Mouse (Mus musculus): ENCODE results near the gene Shank2. TPM values are rescaled to one million over a fixed set of nuclear protein-coding genes. Genes with fewer than 3 reads are reported as not detected.

The Shank2 gene
- polyA plus RNA-seq, 1 experiment from 2014 or later = 1.5 TPM

DNA sequence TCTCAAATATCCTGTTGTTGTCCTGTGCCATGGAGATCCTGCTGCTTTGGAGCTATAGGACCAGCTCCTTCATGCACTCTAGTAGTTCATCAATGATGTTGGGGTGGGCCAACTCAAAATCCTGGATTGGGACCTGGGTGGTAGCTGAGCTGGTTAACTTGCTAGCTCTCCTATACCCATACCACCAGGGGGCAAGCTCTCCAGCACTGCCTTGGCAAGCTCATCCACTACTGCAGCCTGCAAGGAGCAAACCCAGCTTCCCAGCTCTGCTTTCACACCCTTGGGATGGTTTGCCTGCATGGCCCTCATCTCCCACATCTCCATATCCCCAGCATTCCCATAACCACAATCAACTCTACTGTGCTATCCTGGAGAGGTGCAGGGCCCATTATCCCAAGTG, 10.6 kb upstream of the Shank2 start:
- H3K27me3 ChIP-seq = no peaks in the 10 kb centered on the region
- H3K9ac ChIP-seq = no peak overlapping the region
- no peaks in the 10 kb centered on the region for H3K9me3 ChIP-seq
- H3K27ac ChIP-seq = no peak overlapping the region
- no peaks in the 10 kb centered on the region for H3K36me3 ChIP-seq
- no peaks in the 10 kb centered on the region for H3K4me1 ChIP-seq
- ATAC-seq (ENCODE audit: insufficient number of reproducible peaks, insufficient read depth, low FRiP score, low TSS enrichment, low read depth) = no peak
- no peak overlapping the region for H3K4me2 ChIP-seq
- no peak overlapping the region for H3K4me3 ChIP-seq

DNA sequence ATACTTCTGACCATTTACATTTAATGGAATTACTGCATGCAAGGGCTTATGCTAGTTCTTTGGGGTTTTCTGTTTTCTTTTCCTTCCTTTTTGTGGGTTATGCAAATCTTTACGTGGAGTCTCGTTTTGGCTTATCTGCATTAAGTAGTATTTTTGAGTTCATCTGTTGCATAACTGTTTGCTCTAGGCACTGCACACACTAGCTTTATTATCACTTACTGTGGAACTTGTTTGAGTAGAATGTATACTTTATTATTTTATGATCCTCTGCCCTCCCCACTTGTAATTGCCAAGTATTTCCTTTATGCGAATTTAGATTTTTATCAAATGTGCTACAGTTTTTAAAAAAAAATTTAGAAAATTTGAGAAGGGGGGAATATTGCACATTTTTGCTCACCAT, 2.7 kb upstream of the Shank2 start:
- no peaks in the 10 kb centered on the region for H3K36me3 ChIP-seq
- ATAC-seq (ENCODE audit: insufficient number of reproducible peaks, insufficient read depth, low FRiP score, low TSS enrichment, low read depth) = no peak
- no peaks in the 10 kb centered on the region for H3K4me1 ChIP-seq
- peaks cover 4% of the 10 kb centered on the region; the same call in 1 of the 2 replicates for H3K9me3 ChIP-seq
- H3K4me2 ChIP-seq = no peak overlapping the region
- 82% methylated on average over 3 of the region's 3 CpGs for WGBS
- no peak overlapping the region for H3K4me3 ChIP-seq
- H3K27ac ChIP-seq = no peak overlapping the region
- H3K9ac ChIP-seq = no peak overlapping the region
- H3K27me3 ChIP-seq = no peaks in the 10 kb centered on the region

DNA sequence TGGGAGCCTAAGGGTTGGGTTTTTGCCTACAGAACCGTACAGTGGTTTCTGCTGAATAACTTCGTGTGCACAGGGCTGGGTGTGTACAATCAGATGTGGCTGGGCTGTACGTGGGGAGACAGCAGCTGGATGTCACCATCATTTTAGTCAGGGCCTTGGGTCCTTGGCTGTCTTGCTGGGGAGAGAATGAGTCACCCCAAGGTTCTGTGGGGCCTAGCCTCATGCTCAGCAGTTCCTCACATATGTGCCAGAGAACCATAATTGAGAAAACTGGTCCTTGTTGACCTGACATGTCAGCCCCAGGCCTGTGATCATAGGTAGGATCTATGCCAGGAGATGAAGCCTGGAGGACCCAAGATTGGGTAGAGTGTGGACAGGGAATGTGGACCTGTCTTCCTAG, 1.7 kb downstream of the Shank2 start:
- no peaks in the 10 kb centered on the region for H3K9me3 ChIP-seq
- H3K4me3 ChIP-seq = no peak overlapping the region
- ATAC-seq (ENCODE audit: insufficient number of reproducible peaks, insufficient read depth, low FRiP score, low TSS enrichment, low read depth) = no peak
- no peaks in the 10 kb centered on the region for H3K27me3 ChIP-seq
- H3K4me2 ChIP-seq = no peak overlapping the region
- WGBS = 83% methylated on average over 3 of the region's 3 CpGs
- H3K9ac ChIP-seq = no peak overlapping the region
- no peak overlapping the region for H3K27ac ChIP-seq
- no peaks in the 10 kb centered on the region for H3K4me1 ChIP-seq
- no peaks in the 10 kb centered on the region for H3K36me3 ChIP-seq

DNA sequence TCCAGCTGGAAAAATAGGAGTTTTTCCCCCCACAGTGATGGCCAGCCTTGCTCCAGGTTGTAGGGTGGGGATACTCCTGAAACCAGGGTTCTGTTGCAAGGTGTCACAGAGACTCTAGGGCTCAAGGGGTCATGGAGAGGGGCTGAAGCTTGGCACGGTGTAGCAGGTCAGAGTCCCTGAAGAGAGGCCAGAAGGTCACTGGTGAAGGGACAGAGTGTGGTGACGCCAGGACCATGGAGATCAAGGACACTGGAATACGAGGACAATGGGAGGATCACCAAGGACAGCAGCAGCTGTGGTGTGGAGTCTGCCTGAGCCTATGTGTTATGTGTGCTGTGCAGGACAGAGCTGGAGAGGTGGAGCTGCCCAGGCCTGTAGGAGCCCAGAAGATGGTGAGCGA, 6.4 kb downstream of the Shank2 start:
- 75% methylated on average over 4 of the region's 4 CpGs for WGBS
- H3K27ac ChIP-seq = no peak overlapping the region
- no peak overlapping the region for H3K4me3 ChIP-seq
- H3K36me3 ChIP-seq = no peaks in the 10 kb centered on the region
- no peaks in the 10 kb centered on the region for H3K4me1 ChIP-seq
- H3K9ac ChIP-seq = no peak overlapping the region
- H3K27me3 ChIP-seq = no peaks in the 10 kb centered on the region; the same call in 1 of the 2 replicates
- H3K4me2 ChIP-seq = no peak overlapping the region
- no peak for ATAC-seq (ENCODE audit: insufficient number of reproducible peaks, insufficient read depth, low FRiP score, low TSS enrichment, low read depth)
- H3K9me3 ChIP-seq = no peaks in the 10 kb centered on the region

DNA sequence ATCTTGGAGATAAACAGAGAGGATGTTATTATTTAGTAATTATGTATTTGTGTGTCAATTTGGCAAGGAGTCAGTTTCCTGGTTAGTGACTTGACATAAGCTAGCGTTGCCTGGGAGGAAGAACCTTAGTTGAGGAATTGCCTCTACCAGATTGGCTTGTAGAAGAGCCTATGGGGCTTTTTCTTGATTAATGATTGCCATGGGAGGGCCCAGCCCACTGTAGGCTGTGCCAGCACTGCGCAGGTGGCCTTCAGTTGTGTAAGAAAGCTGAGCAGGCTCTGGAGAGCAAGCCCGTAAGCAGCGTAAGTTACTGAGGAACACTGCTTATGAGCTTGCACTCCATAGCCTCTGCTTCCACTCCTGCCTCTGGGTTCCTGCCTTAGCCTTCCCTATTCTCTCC, 7.3 kb downstream of the Shank2 start:
- no peak overlapping the region for H3K4me2 ChIP-seq
- H3K4me3 ChIP-seq = no peak overlapping the region
- H3K4me1 ChIP-seq = no peaks in the 10 kb centered on the region
- 83% methylated on average over 4 of the region's 4 CpGs for WGBS
- no peaks in the 10 kb centered on the region for H3K36me3 ChIP-seq
- H3K9ac ChIP-seq = no peak overlapping the region
- H3K27ac ChIP-seq = no peak overlapping the region
- H3K27me3 ChIP-seq = no peaks in the 10 kb centered on the region; the same call in 1 of the 2 replicates
- ATAC-seq (ENCODE audit: insufficient number of reproducible peaks, insufficient read depth, low FRiP score, low TSS enrichment, low read depth) = no peak
- H3K9me3 ChIP-seq = no peaks in the 10 kb centered on the region

DNA sequence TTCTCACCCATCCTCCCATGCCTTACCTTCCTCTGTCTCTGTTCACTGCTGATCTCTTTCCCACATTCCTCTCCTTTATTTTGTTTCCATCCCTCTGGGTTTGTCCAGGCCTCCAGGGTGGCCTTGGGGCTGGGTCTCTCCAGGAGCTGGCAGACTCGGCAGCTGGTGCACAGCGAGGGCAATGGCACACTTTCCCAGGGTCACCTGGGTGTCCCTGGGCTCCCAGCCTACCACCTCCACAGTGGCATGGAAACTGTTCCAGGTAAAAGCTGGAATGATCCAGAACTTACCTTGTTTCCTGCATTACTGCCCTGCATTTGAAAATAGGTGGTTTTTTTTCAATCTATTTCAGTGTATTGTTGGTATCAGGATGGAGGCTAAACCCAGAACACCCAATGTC, 12.8 kb downstream of the Shank2 start:
- Histone ChIP-seq H3K4me3 (no peak overlapping the region), H3K27me3 (no peaks in the 10 kb centered on the region; the same call in 1 of the 2 replicates), H3K4me1 (no peaks in the 10 kb centered on the region), H3K27ac (no peak overlapping the region), H3K9ac (no peak overlapping the region), H3K4me2 (no peak overlapping the region), H3K9me3 (no peaks in the 10 kb centered on the region), H3K36me3 (no peaks in the 10 kb centered on the region)
- no peak for ATAC-seq (ENCODE audit: insufficient number of reproducible peaks, insufficient read depth, low FRiP score, low TSS enrichment, low read depth)
- 61% methylated on average over 2 of the region's 2 CpGs for WGBS

DNA sequence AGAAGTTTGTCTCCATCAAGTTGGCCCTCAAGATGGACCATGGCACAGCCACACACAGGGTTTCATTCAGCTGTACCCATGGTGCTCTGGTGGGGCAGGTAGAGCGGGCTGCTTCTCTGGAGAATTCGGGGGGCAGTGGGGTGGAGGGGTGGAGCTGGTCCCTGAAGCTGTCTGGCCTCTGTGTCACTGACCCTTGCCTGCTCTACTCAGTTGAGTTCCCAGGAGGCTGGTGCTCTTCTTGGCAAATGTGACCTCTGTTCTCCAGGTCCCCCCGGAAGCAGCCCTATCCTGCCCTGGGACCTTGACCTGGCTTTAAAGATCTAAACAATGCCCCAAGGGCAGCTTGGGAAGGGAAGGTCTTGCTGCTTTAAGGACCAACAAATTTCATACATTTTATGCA, 20.1 kb downstream of the Shank2 start:
- Histone ChIP-seq H3K27ac (no peak overlapping the region), H3K9me3 (no peaks in the 10 kb centered on the region; the same call in 1 of the 2 replicates)
- 77% methylated on average over 3 of the region's 3 CpGs for WGBS

DNA sequence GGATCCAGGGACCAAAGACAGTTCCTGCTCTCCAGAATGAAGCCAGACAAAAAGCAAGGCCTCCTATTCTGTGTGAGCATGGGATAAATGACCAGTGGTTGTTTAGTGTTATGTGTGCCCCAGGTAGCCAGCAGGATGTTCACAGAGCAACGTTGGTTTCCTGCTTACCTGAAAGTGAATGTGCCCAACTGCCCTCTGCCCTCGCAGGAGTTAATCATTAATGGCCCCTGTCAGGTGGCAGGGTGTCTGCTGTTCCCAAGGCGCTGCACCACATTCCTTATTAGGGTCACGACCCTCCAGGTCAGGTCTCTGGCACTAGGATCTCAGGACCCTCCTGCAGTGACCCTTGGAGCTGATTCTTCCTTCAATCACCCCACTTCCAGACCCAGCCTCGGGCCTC, 21.0 kb downstream of the Shank2 start:
- 43% methylated on average over 5 of the region's 5 CpGs for WGBS
- H3K9me3 ChIP-seq = no peaks in the 10 kb centered on the region; the same call in 1 of the 2 replicates

More for the DNA sequence above, 20.1 kb downstream of the Shank2 start:
- Histone ChIP-seq H3K4me1 (no peaks in the 10 kb centered on the region), H3K27me3 (no peaks in the 10 kb centered on the region), H3K4me2 (no peak overlapping the region), H3K36me3 (no peaks in the 10 kb centered on the region), H3K9ac (no peak overlapping the region), H3K4me3 (no peak overlapping the region)
- ATAC-seq (ENCODE audit: insufficient number of reproducible peaks, insufficient read depth, low FRiP score, low TSS enrichment, low read depth) = no peak

DNA sequence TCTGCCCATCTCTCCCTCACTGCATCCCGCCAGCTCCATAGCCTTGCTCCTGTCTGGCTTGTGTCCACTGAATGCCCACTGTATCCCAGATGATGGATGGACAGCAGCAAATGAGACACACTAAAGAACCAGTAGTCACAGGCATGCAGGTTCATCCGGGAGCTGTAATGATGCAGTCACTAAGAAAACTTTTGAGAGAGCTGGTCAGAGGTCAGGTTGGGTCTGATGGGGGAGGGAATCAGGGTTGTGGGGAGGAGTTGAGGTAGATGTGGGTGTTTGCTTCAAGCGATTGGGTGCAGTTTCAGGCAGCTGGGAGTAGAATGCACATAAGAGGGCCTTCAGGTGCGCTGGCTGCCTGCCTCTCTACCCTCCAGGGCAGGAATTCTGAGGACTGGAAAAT, 21.8 kb downstream of the Shank2 start:
- Histone ChIP-seq H3K4me2 (no peak overlapping the region), H3K4me1 (no peaks in the 10 kb centered on the region)

More for the DNA sequence above, 21.0 kb downstream of the Shank2 start:
- Histone ChIP-seq H3K4me3 (no peak overlapping the region), H3K9ac (no peak overlapping the region), H3K27me3 (no peaks in the 10 kb centered on the region), H3K4me2 (no peak overlapping the region), H3K4me1 (no peaks in the 10 kb centered on the region), H3K36me3 (no peaks in the 10 kb centered on the region), H3K27ac (no peak overlapping the region)
- no peak for ATAC-seq (ENCODE audit: insufficient number of reproducible peaks, insufficient read depth, low FRiP score, low TSS enrichment, low read depth)

DNA sequence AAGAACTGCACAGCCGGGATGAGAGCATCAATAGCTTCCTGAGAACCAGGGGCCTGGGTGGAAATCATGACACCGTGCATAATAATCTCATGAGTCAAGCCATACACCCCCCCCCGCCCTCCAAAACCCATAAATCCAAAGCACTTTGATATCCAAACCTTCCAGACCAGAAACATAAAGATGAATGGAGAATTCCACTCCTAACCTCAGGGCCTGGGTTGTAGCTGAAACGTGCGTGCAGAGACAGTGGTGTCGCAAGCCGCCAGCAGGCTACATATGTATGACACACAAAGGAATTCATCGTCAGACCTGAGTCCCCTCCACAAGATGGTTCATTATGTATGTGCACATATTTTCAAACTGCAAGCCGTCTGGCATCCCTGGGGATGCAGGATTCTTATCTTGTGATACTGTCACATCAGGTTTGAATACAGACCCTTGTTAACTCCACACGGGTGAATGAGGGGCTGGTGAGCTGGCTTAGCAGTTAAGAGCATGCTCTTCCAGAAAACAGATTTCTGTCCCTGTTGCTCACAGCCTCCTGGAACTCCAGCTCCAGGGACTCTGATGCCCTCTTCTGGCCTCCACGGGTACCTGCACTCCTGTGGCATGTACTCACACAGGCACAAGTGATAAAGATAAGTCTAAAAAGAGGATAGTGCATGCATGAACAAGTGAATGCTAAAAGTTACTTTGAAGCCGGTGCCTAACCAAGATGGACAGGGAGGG, 24.5 kb downstream of the Shank2 start:
- Histone ChIP-seq H3K9ac (no peak overlapping the region), H3K27me3 (no peaks in the 10 kb centered on the region), H3K36me3 (no peaks in the 10 kb centered on the region), H3K4me2 (no peak overlapping the region), H3K4me3 (no peak overlapping the region), H3K4me1 (no peaks in the 10 kb centered on the region), H3K27ac (no peak overlapping the region), H3K9me3 (no peaks in the 10 kb centered on the region; the same call in 1 of the 2 replicates)
- ATAC-seq (ENCODE audit: insufficient number of reproducible peaks, insufficient read depth, low FRiP score, low TSS enrichment, low read depth) = no peak
- 85% methylated on average over 12 of the region's 12 CpGs for WGBS

More for the DNA sequence above, 21.8 kb downstream of the Shank2 start:
- Histone ChIP-seq H3K27me3 (no peaks in the 10 kb centered on the region), H3K9me3 (no peaks in the 10 kb centered on the region; the same call in 1 of the 2 replicates), H3K9ac (no peak overlapping the region), H3K4me3 (no peak overlapping the region), H3K27ac (no peak overlapping the region), H3K36me3 (no peaks in the 10 kb centered on the region)
- WGBS = 69% methylated on average over 4 of the region's 4 CpGs
- ATAC-seq (ENCODE audit: insufficient number of reproducible peaks, insufficient read depth, low FRiP score, low TSS enrichment, low read depth) = no peak

DNA sequence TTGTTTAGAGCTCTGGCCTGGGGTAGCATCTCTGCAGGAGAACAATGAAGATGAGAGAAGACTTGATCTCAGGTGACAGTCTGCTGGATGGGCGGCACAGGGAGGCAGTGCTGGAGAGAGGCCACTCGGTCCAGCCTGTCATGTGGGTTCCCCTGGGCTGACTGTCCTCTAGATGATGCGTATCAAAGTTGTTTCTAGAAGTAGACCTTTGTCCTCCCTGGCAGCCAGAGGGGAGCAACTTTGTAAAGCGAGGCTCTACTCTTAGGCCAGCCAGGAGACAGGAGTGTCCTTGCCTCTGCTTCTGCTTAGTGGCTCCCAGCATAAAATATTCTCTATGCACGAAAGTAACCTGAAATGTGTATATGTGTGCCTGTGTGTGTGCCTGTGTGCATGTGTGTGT, 27.5 kb downstream of the Shank2 start:
- Histone ChIP-seq H3K36me3 (no peaks in the 10 kb centered on the region), H3K27ac (no peak overlapping the region), H3K9ac (no peak overlapping the region), H3K4me3 (no peak overlapping the region), H3K4me2 (no peak overlapping the region), H3K9me3 (no peaks in the 10 kb centered on the region; the same call in 1 of the 2 replicates), H3K4me1 (no peaks in the 10 kb centered on the region), H3K27me3 (no peaks in the 10 kb centered on the region)
- ATAC-seq (ENCODE audit: insufficient number of reproducible peaks, insufficient read depth, low FRiP score, low TSS enrichment, low read depth) = no peak
- WGBS = 63% methylated on average over 5 of the region's 5 CpGs

DNA sequence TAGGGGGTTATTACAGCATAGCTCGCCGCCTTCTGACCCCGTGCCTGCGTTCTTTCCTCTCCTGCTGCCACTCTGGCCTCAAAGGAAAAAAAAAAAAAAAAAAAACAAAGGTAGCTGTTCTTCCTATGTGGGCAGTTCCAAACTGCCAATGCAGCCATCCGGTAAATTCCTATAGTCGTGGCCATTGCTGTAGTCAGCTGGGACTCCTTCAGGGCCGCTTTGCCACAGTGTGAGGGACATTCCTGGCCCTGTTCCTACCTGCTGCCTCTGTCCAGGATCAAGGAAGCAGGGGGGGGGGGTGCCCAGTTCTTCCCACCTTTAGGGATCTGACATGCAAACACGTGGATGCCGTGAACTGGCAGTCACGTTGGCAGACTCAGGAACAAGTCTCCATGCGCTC, 29.1 kb downstream of the Shank2 start:
- no peak overlapping the region for H3K4me3 ChIP-seq
- H3K36me3 ChIP-seq = no peaks in the 10 kb centered on the region
- H3K4me1 ChIP-seq = no peaks in the 10 kb centered on the region
- no peaks in the 10 kb centered on the region for H3K27me3 ChIP-seq
- no peak overlapping the region for H3K4me2 ChIP-seq
- H3K27ac ChIP-seq = no peak overlapping the region
- H3K9me3 ChIP-seq = no peaks in the 10 kb centered on the region; the same call in 1 of the 2 replicates
- 52% methylated on average over 11 of the region's 11 CpGs for WGBS
- no peak for ATAC-seq (ENCODE audit: insufficient number of reproducible peaks, insufficient read depth, low FRiP score, low TSS enrichment, low read depth)
- no peak overlapping the region for H3K9ac ChIP-seq
